In the genomic region with DNA sequence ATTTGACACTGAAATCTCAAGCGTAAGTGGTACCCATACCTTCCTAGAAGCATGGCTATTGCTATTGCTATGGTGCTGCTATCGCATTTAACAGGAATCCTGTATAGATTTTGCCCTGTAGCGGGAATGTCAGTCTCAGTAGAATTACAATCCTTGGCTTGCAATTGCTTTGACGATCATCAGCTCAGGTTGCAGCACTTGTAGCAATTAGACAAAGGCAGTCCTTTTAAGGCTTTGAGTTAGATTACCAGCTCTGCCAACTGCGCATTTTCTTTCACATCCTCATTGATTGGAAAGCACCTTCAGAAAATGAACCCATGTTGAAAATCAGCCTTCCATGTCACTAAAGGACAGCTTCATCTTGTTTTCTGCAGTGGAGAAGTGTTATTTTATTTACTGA, we compare ENCODE assay signal across 20 mouse cellular contexts.
DNase-seq lines count a peak whose midpoint lies in the region; ATAC-seq lines count a peak whose summit lies in the region.
"Had no signal": no experiment of that assay in that cellular context is flagged by ENCODE, and none has a peak within 500 bp of the region (broad histone marks: within the 10 kb centered on the region; RNA-seq: fewer than 3 reads in every experiment).

No protein-coding gene starts in this region.

- H3K4me2 ChIP-seq in midbrain, embryonic 12.5 days (replicated peaks): no peak overlapping the region
- H3K4me2 ChIP-seq in midbrain, embryonic 16.5 days (ENCODE audit: low read length): no peak overlapping the region
- H3K4me2 ChIP-seq in hindbrain, embryonic 13.5 days: no peak overlapping the region
- H3K4me2 ChIP-seq: embryonic facial prominence, embryonic 12.5 days; hindbrain, embryonic 15.5 days; liver, embryonic 12.5 days; lung, embryonic 14.5 days had no signal

- H3K9me3 ChIP-seq in midbrain, embryonic 12.5 days: no peaks in the 10 kb centered on the region
- no peaks in the 10 kb centered on the region; the same call in 1 of the 2 replicates for H3K9me3 ChIP-seq in midbrain, embryonic 16.5 days (replicated peaks; ENCODE audit: control insufficient read depth, low read length, poor library complexity, severe bottlenecking)
- H3K9me3 ChIP-seq in hindbrain, embryonic 13.5 days: no peaks in the 10 kb centered on the region
- H3K9me3 ChIP-seq: embryonic facial prominence, embryonic 12.5 days; hindbrain, embryonic 15.5 days; liver, embryonic 12.5 days had no signal

- H3K36me3 ChIP-seq in midbrain, embryonic 12.5 days: no peaks in the 10 kb centered on the region
- H3K36me3 ChIP-seq in midbrain, embryonic 16.5 days (ENCODE audit: control insufficient read depth, insufficient read depth, low read length): no peaks in the 10 kb centered on the region
- no peaks in the 10 kb centered on the region for H3K36me3 ChIP-seq in hindbrain, embryonic 13.5 days
- H3K36me3 ChIP-seq: embryonic facial prominence, embryonic 12.5 days; hindbrain, embryonic 15.5 days; liver, embryonic 12.5 days had no signal

- H3K4me3 ChIP-seq in midbrain, embryonic 12.5 days: no peak overlapping the region
- H3K4me3 ChIP-seq in midbrain, embryonic 16.5 days (ENCODE audit: low read depth, low read length): no peak overlapping the region
- H3K4me3 ChIP-seq in hindbrain, embryonic 13.5 days: no peak overlapping the region
- H3K4me3 ChIP-seq: embryonic facial prominence, embryonic 12.5 days; hindbrain, embryonic 15.5 days; liver, embryonic 12.5 days had no signal

- WGBS in midbrain, embryonic 12.5 days: 28% methylated on average over 5 of the region's 5 CpGs
- 35% methylated on average over 5 of the region's 5 CpGs for WGBS in midbrain, embryonic 16.5 days
- 35% methylated on average over 5 of the region's 5 CpGs for WGBS in hindbrain, embryonic 13.5 days

- H3K27me3 ChIP-seq in midbrain, embryonic 12.5 days: no peaks in the 10 kb centered on the region
- H3K27me3 ChIP-seq in midbrain, embryonic 16.5 days (ENCODE audit: control insufficient read depth, insufficient read depth, low read depth, low read length): no peaks in the 10 kb centered on the region
- H3K27me3 ChIP-seq in hindbrain, embryonic 13.5 days: no peaks in the 10 kb centered on the region
- H3K27me3 ChIP-seq: embryonic facial prominence, embryonic 12.5 days; hindbrain, embryonic 15.5 days; liver, embryonic 12.5 days; Patski had no signal

- H3K4me1 ChIP-seq in midbrain, embryonic 12.5 days: peaks cover 13% of the 10 kb centered on the region
- peaks cover 15% of the 10 kb centered on the region for H3K4me1 ChIP-seq in midbrain, embryonic 16.5 days (ENCODE audit: control insufficient read depth, insufficient read depth, low read length)
- H3K4me1 ChIP-seq in hindbrain, embryonic 13.5 days (replicated peaks): peaks cover 17% of the 10 kb centered on the region
- H3K4me1 ChIP-seq: embryonic facial prominence, embryonic 12.5 days; liver, embryonic 12.5 days had no signal

- H3K27ac ChIP-seq in midbrain, embryonic 12.5 days (replicated peaks): 0 out of 2 replicates have a peak overlapping the region, but pooled peaks have one; percentile 42
- no peak overlapping the region for H3K27ac ChIP-seq in midbrain, embryonic 16.5 days (ENCODE audit: low read length)
- peak overlapping the region; percentile 44; the same call in 1 of the 2 replicates for H3K27ac ChIP-seq in hindbrain, embryonic 13.5 days
- H3K27ac ChIP-seq: embryonic facial prominence, embryonic 12.5 days; hindbrain, embryonic 15.5 days; liver, embryonic 12.5 days had no signal

- intact Hi-C loops in gastrocnemius, postnatal 36 days (cut with DNase I): no loop called here

- ATAC-seq in midbrain, embryonic 12.5 days (ENCODE audit: low FRiP score, low read depth): no peak
- ATAC-seq in midbrain, embryonic 16.5 days: no peak
- no peak for ATAC-seq in hindbrain, embryonic 13.5 days (ENCODE audit: low FRiP score)
- ATAC-seq: activated CD4-positive, CD25-positive, alpha-beta regulatory T cell, adult 4 months; liver, embryonic 12.5 days; Patski had no signal

- peak; percentile 5 for DNase-seq in embryo, embryonic 9.5 days (ENCODE audit: extremely low spot score)
- no peak for DNase-seq in gastrocnemius, postnatal 36 days
- no peak for DNase-seq in spleen, postnatal 14 days (ENCODE audit: low spot score in 2 of 2)
- DNase-seq in cerebellum, postnatal 14 days: no peak
- DNase-seq: adrenal gland, postnatal 36 days; cerebellum, adult 9-10 months; heart, adult 11 months; kidney, adult 2 months; kidney, postnatal 25 days; lung, embryonic 14.5 days; lung, postnatal 4 days; thymus, adult 18-20 months had no signal

- no peak overlapping the region for H3K9ac ChIP-seq in midbrain, embryonic 12.5 days (replicated peaks)
- no peak overlapping the region for H3K9ac ChIP-seq in midbrain, embryonic 16.5 days (ENCODE audit: low read depth, low read length)
- H3K9ac ChIP-seq in hindbrain, embryonic 13.5 days: no peak overlapping the region
- H3K9ac ChIP-seq: embryonic facial prominence, embryonic 12.5 days; hindbrain, embryonic 15.5 days; liver, embryonic 12.5 days; lung, embryonic 14.5 days had no signal
